Mouse (Mus musculus) limb, embryonic 11.5 days (tissue): Measurements from ENCODE around the gene 2310057N15Rik. TPM values are rescaled to one million over a fixed set of nuclear protein-coding genes. Genes with fewer than 3 reads are reported as not detected.
"Not testable (repeated sequence)": the region's sequence is repeated elsewhere in the genome, so short reads cannot be mapped to it uniquely, and the experiment has no call there.

Source experiments
- ATAC-seq: fragments of 200-750 bp; cut with Nextera tagmentation; 2 replicates; pipeline ENCODE4 v1.8.0; 2017; ENCODE audit warnings: low read depth; ENCODE audit not compliant: insufficient number of reproducible peaks, low FRiP score, low TSS enrichment
- DNase-seq: peaks from one replicate; pipeline ENCODE4 v3.0.0-alpha.2; 2015; ENCODE audit warnings: low spot score
- H3K27ac ChIP-seq: fragments of 300-500 bp; sonication (generic); replicated peaks from 2 replicates; pipeline ENCODE4 v1.5.1; 2014; ENCODE audit warnings: low read depth, mild to moderate bottlenecking, low read length
- H3K27me3 ChIP-seq: fragments of 300-500 bp; sonication (generic); 2 replicates; pipeline ENCODE4 v1.6.1; 2014; ENCODE audit warnings: mild to moderate bottlenecking, low read length, mixed read lengths; ENCODE audit not compliant: control insufficient read depth, insufficient read depth
- H3K36me3 ChIP-seq: fragments of 300-500 bp; sonication (generic); 2 replicates; pipeline ENCODE4 v1.6.1; 2014; ENCODE audit warnings: mild to moderate bottlenecking, low read length, moderate library complexity, mixed read lengths; ENCODE audit not compliant: control insufficient read depth, insufficient read depth
- H3K4me1 ChIP-seq: fragments of 300-500 bp; sonication (generic); 2 replicates; pipeline ENCODE4 v1.6.1; 2014; ENCODE audit warnings: low read length, mixed read lengths; ENCODE audit not compliant: control insufficient read depth, insufficient read depth
- H3K4me2 ChIP-seq: fragments of 300-500 bp; sonication (generic); 2 replicates; pipeline ENCODE4 v1.6.1; 2014; ENCODE audit warnings: low read depth, mild to moderate bottlenecking, moderate library complexity; ENCODE audit not compliant: severe bottlenecking
- H3K4me3 ChIP-seq: fragments of 300-500 bp; sonication (generic); 2 replicates; pipeline ENCODE4 v1.5.1; 2014; ENCODE audit warnings: low read depth, low read length
- H3K9ac ChIP-seq: fragments of 300-500 bp; sonication (generic); 2 replicates; pipeline ENCODE4 v1.6.1; 2014; ENCODE audit warnings: mild to moderate bottlenecking, low read length
- H3K9me3 ChIP-seq: fragments of 300-500 bp; sonication (generic); 2 replicates; pipeline ENCODE4 v1.6.1; 2016; ENCODE audit warnings: low read length; ENCODE audit not compliant: control insufficient read depth
- WGBS: fragments of 180-500 bp; shearing (Covaris S2); extraction: QIAGEN DNeasy Blood & Tissue Kit; methylation state at CpG from one replicate; pipeline ENCODE4 v1.1.7; 2014; 5-methylcytosine and 5-hydroxymethylcytosine counted together
- polyA plus RNA-seq: library from polyadenylated mRNA; unstranded; fragments of >200 nt; fragmentation: Nextera tagmentation; extraction: Ambion mirVana; gene quantifications from 2 replicates; pipeline ENCODE4 v1.2.1, GENCODE M21; 2014

The 2310057N15Rik gene
- not detected in 2 replicates for polyA plus RNA-seq

DNA sequence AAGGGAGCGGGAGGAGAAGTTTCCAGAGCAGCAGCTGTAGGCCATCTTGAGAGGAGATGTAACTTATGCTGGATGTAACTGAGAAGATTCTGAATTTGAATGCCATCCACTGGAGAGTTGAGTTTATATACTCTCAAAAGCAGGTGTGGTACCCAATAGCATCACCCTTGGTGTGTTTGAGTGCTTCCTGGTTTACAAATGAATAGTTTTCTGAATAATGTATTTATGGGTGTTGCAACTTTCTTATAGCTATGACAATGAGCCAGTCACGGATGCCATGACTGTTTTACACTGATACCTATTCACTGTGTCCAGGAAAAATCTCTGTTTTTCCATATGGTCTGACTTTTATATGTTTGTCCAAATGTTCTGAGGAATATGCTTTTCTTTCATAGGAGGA, at the start of gene 2310057N15Rik:
Gene 2310057N15Rik, minus strand, starts transcription at position 101 of the 400 bp plus-strand sequence.
- 85% methylated on average over 2 of the region's 2 CpGs for WGBS

DNA sequence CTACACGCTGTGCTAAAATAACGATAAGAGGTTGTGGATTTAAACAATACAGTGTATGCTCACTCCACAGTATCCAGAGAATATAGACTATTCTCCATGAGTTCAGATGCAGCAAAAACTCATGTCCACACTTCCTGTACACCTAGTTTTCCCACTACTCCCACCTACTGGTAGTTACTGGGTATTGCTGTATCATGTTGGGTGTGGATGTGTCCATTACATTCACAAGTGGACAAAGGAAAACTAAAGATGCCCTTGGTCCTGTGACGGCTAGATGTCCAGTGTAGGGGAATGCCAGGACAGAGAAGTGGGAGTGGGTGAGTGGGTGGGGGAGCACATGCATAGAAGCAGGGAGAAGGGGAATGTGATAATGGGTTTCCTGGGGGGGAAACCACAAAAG, 49.7 kb upstream of the 2310057N15Rik start:
- Histone ChIP-seq H3K4me1 (no peaks in the 10 kb centered on the region), H3K36me3 (no peaks in the 10 kb centered on the region), H3K4me3 (no peak overlapping the region), H3K27ac (no peak overlapping the region), H3K9ac (no peak overlapping the region), H3K27me3 (no peaks in the 10 kb centered on the region), H3K9me3 (no peaks in the 10 kb centered on the region), H3K4me2 (no peak overlapping the region)
- WGBS: 87% methylated on average over 3 of the region's 3 CpGs
- DNase-seq (no peak), ATAC-seq (0 out of 2 replicates have a peak, but pooled peaks have one; percentile 31)

More for the DNA sequence above, at the start of gene 2310057N15Rik:
- no peak within 1 kb of the TSS for H3K27ac ChIP-seq
- H3K9ac ChIP-seq: no peak within 1 kb of the TSS
- H3K4me3 ChIP-seq: no peak within 1 kb of the TSS
- H3K4me1 ChIP-seq: no peaks in the 10 kb centered on the region
- H3K27me3 ChIP-seq: no peaks in the 10 kb centered on the region
- no peaks in the 10 kb centered on the region for H3K36me3 ChIP-seq
- no peak for DNase-seq
- no peak for ATAC-seq
- no peaks in the 10 kb centered on the region for H3K9me3 ChIP-seq
- no peak within 1 kb of the TSS for H3K4me2 ChIP-seq

DNA sequence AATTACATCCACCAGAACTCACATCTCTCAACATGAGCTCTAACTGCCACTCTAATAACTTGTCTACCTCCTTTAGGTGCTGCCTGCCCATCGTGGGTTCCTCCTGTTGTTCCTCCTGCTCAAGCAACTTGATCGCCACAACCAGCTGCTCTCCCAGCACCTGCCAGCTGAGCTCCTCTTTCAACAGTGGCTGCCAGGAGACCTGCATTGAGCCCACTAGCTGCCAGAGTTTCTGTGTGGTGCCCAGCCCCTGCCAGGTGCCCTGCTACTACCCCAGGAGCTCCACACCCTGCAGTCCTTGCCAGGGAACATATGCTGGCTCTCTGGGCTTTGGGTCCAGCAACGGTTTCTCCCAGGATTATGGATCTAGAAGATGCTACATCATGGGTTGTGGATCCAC, 46.1 kb upstream of the 2310057N15Rik start, which contains the start of gene Krtap15:
Gene Krtap15, plus strand, starts transcription at position 150 of the 400 bp plus-strand sequence.
- Histone ChIP-seq H3K36me3 (no peaks in the 10 kb centered on the region), H3K4me2 (no peak within 1 kb of the TSS), H3K27ac (no peak within 1 kb of the TSS), H3K4me1 (no peaks in the 10 kb centered on the region), H3K4me3 (no peak within 1 kb of the TSS), H3K9me3 (no peaks in the 10 kb centered on the region), H3K9ac (no peak within 1 kb of the TSS), H3K27me3 (no peaks in the 10 kb centered on the region)
- DNase-seq (no peak), ATAC-seq (no peak)
- 88% methylated on average over 3 of the region's 3 CpGs for WGBS

GRCm38 (mm10) chr16:88811827-88812226, 37.8 kb upstream of the 2310057N15Rik start, which contains the start of gene Gm20741:
TSS of gene Gm20741 (minus strand) at chr16:88812220.
- H3K27me3 ChIP-seq: no peaks in the 10 kb centered on the region
- H3K4me2 ChIP-seq: no peak within 1 kb of the TSS
- no peak within 1 kb of the TSS for H3K4me3 ChIP-seq
- WGBS: 72% methylated on average over 2 of the region's 2 CpGs
- no peak for ATAC-seq
- no peak for DNase-seq
- no peak within 1 kb of the TSS for H3K9ac ChIP-seq
- no peak within 1 kb of the TSS for H3K27ac ChIP-seq
- H3K36me3 ChIP-seq: no peaks in the 10 kb centered on the region
- no peaks in the 10 kb centered on the region for H3K9me3 ChIP-seq
- H3K4me1 ChIP-seq: no peaks in the 10 kb centered on the region

- no peak for ATAC-seq
- 62% methylated on average over 2 of the region's 2 CpGs for WGBS
- DNase-seq: no peak
Observed at GRCm38 (mm10) chr16:88786786-88787185, 12.8 kb upstream of the 2310057N15Rik start.

DNA sequence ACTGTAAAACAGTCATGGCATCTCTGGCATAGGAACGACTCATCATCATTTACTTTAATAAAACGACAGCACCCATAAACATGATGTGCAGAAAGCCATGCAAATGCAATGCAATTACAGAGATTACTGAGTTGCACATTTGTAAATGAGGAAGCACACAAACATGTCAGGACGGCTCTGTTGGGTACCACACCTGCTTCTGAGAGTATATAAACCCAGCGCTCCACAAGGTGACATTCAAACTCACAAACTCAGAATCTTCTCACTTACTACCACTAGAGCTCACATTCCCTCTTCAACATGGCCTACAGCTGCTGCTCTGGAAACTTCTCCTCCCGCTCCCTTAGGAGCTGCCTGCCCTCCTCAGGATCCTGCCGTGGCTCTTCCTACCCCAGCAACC, 3.6 kb upstream of the 2310057N15Rik start, which contains the start of gene Gm5965:
Gene Gm5965, plus strand, starts transcription at position 301 of the 400 bp plus-strand sequence.
- 87% methylated on average over 6 of the region's 6 CpGs for WGBS
- Histone ChIP-seq H3K4me2 (no peak within 1 kb of the TSS), H3K9ac (no peak within 1 kb of the TSS), H3K27me3 (no peaks in the 10 kb centered on the region), H3K4me1 (no peaks in the 10 kb centered on the region), H3K27ac (no peak within 1 kb of the TSS), H3K36me3 (no peaks in the 10 kb centered on the region), H3K9me3 (no peaks in the 10 kb centered on the region), H3K4me3 (no peak within 1 kb of the TSS)
- DNase-seq (no peak), ATAC-seq (no peak)

More at GRCm38 (mm10) chr16:88786786-88787185, 12.8 kb upstream of the 2310057N15Rik start:
- Histone ChIP-seq H3K36me3 (no peaks in the 10 kb centered on the region), H3K4me2 (no peak overlapping the region), H3K27ac (no peak overlapping the region), H3K4me3 (no peak overlapping the region), H3K27me3 (no peaks in the 10 kb centered on the region), H3K9me3 (no peaks in the 10 kb centered on the region), H3K4me1 (no peaks in the 10 kb centered on the region), H3K9ac (no peak overlapping the region)

DNA sequence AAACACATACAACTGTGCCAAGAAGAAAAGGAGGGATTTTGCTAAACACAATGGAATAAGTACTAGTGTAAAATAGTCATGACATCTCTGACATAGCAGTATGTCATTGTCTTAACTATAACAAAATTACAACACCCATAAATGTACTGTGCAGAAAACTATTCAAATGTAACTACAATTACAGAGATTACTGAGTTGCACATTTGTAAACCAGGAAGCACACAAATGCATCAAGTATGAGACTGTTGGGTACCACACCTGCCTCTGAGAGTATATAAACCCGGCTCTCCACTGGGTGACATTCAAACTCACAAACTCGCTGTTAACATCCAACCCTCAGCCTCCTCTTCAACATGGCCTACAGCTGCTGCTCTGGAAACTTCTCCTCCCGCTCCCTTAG, 15.5 kb downstream of the 2310057N15Rik start, which contains the start of gene 2310034C09Rik:
Gene 2310034C09Rik, plus strand, starts transcription at position 301 of the 400 bp plus-strand sequence.
- H3K4me1 ChIP-seq, H3K4me3 ChIP-seq, H3K27me3 ChIP-seq, ATAC-seq, H3K4me2 ChIP-seq, H3K36me3 ChIP-seq, DNase-seq, H3K27ac ChIP-seq, H3K9me3 ChIP-seq, H3K9ac ChIP-seq: not testable (repeated sequence)
- 91% methylated on average over 3 of the region's 3 CpGs for WGBS

- H3K27ac ChIP-seq, H3K9ac ChIP-seq, H3K9me3 ChIP-seq, H3K4me1 ChIP-seq, H3K27me3 ChIP-seq, DNase-seq, H3K4me2 ChIP-seq, H3K4me3 ChIP-seq, ATAC-seq, H3K36me3 ChIP-seq: not testable (repeated sequence)
- 87% methylated on average over 3 of the region's 3 CpGs for whole genome bisulfite sequencing
Observed at GRCm38 (mm10) chr16:88751535-88751934, 22.5 kb downstream of the 2310057N15Rik start, which contains the start of gene Krtap13. TSS of gene Krtap13 (minus strand) at chr16:88751635.

- no peak overlapping the region for H3K9ac ChIP-seq
- H3K9me3 ChIP-seq: no peaks in the 10 kb centered on the region
- no peaks in the 10 kb centered on the region for H3K27me3 ChIP-seq
- no peaks in the 10 kb centered on the region for H3K36me3 ChIP-seq
- 50% methylated on average over 4 of the region's 4 CpGs for WGBS
- 0 out of 2 replicates have a peak, but pooled peaks cover 2% of the 10 kb centered on the region for H3K4me1 ChIP-seq
- H3K4me3 ChIP-seq: no peak overlapping the region
- ATAC-seq (no peak), DNase-seq (no peak)
- no peak overlapping the region for H3K4me2 ChIP-seq
- H3K27ac ChIP-seq: no peak overlapping the region
Observed at GRCm38 (mm10) chr16:88747943-88748342, 26.1 kb downstream of the 2310057N15Rik start.
